Mouse (Mus musculus) MEL (cell line): ENCODE measurements at regions not wholly inside any gene's neighbourhood (a gene's known extent, or its start where the extent isn't known, plus 50 kb on each side); places are given as distances from the start of the nearest gene placed in this dataset.

Source experiments
- BHLHE40 ChIP-seq: IDR thresholded peaks from 2 replicates; pipeline ENCODE4 v1.6.1; 2012; ENCODE audit warnings: low read depth, mild to moderate bottlenecking, inconsistent platforms, low read length, improper control_type of control experiment, borderline replicate concordance
- CTCF ChIP-seq, 3 experiments: IDR thresholded peaks in 2 of 3; conservative IDR thresholded peaks in 1 of 3; 2 replicates each; pipeline ENCODE4 v1.5.1; 2011 to 2012; ENCODE audit warnings: low read length in 3 of 3, low read depth in 2 of 3, mild to moderate bottlenecking in 2 of 3, improper control_type of control experiment in 1 of 3, inconsistent platforms in 1 of 3, mixed read lengths in 1 of 3, moderate library complexity in 1 of 3; ENCODE audit not compliant: control insufficient read depth in 1 of 3, insufficient read depth in 1 of 3, poor library complexity in 1 of 3, severe bottlenecking in 1 of 3
- ETS1 ChIP-seq: IDR thresholded peaks from 2 replicates; pipeline ENCODE4 v1.6.1; 2012; ENCODE audit warnings: low read depth, mild to moderate bottlenecking, inconsistent platforms, low read length, improper control_type of control experiment, moderate library complexity
- MYC ChIP-seq: IDR thresholded peaks from 2 replicates; pipeline ENCODE4 v1.6.1; 2011; ENCODE audit warnings: low read depth, mild to moderate bottlenecking, low read length, improper control_type of control experiment, moderate library complexity
- ZC3H11A ChIP-seq: IDR thresholded peaks from 2 replicates; pipeline ENCODE4 v1.6.1; 2012; ENCODE audit warnings: low read depth, mild to moderate bottlenecking, inconsistent platforms, low read length, improper control_type of control experiment

GRCm38 (mm10) chr17:83899588-83900152 is 51.9 kb upstream of the Haao start:
- TF ChIP-seq MYC (no peak), CTCF (IDR thresholded peaks at IDR 0.05 in 2 of 3, conservative IDR thresholded peaks at IDR 0.05 in 1 of 3; ENCODE audit: control insufficient read depth in 1 of 3, insufficient read depth in 1 of 3, low read depth in 2 of 3, low read length in 3 of 3, poor library complexity in 1 of 3, severe bottlenecking in 1 of 3) (no peak), ZC3H11A (no peak), ETS1 (no peak), BHLHE40 (no peak)
